Mouse (Mus musculus) kidney, postnatal 0 days (tissue): ENCODE data around the gene Ace2. TPM values are rescaled to one million over a fixed set of nuclear protein-coding genes. Genes with fewer than 3 reads are reported as not detected.

ENCODE experiments used
- ATAC-seq: fragments of 200-750 bp; cut with Nextera tagmentation; replicated peaks from 2 replicates; pipeline ENCODE4 v1.8.0; 2017; ENCODE audit warnings: low read depth, moderate number of reproducible peaks, moderate TSS enrichment, moderate library complexity; ENCODE audit not compliant: low FRiP score
- DNase-seq: peaks from one replicate; pipeline ENCODE4 v3.0.0-alpha.2; 2016; ENCODE audit warnings: low spot score
- H3K27ac ChIP-seq: fragments of 300-500 bp; sonication (generic); 2 replicates; pipeline ENCODE4 v1.5.1; 2014; ENCODE audit warnings: mild to moderate bottlenecking
- H3K27me3 ChIP-seq: fragments of 300-500 bp; sonication (generic); 2 replicates; pipeline ENCODE4 v1.6.1; 2014; ENCODE audit warnings: low read length, mixed read lengths; ENCODE audit not compliant: insufficient read depth
- H3K36me3 ChIP-seq: fragments of 300-500 bp; sonication (generic); 2 replicates; pipeline ENCODE4 v1.6.1; 2014; ENCODE audit warnings: low read length, mixed read lengths; ENCODE audit not compliant: insufficient read depth
- H3K4me1 ChIP-seq: fragments of 300-500 bp; sonication (generic); replicated peaks from 2 replicates; pipeline ENCODE4 v1.6.1; 2014; ENCODE audit warnings: antibody characterized with exemption, low read length, mixed read lengths; ENCODE audit not compliant: insufficient read depth
- H3K4me2 ChIP-seq: fragments of 300-500 bp; sonication (generic); 2 replicates; pipeline ENCODE4 v1.6.1; 2014; ENCODE audit warnings: mild to moderate bottlenecking, low read length, moderate library complexity, mixed read lengths
- H3K4me3 ChIP-seq: fragments of 300-500 bp; sonication (generic); replicated peaks from 2 replicates; pipeline ENCODE4 v1.5.1; 2014; ENCODE audit warnings: low read depth, low read length
- H3K9ac ChIP-seq: fragments of 300-500 bp; sonication (generic); 2 replicates; pipeline ENCODE4 v1.6.1; 2014; ENCODE audit warnings: low read depth, low read length
- H3K9me3 ChIP-seq: fragments of 300-500 bp; sonication (generic); replicated peaks from 2 replicates; pipeline ENCODE4 v1.6.1; 2016; ENCODE audit warnings: low read length, inconsistent platforms, mixed read lengths
- CTCF ChIP-seq: IDR thresholded peaks from 2 replicates; pipeline ENCODE4 v1.5.1; 2016; ENCODE audit warnings: antibody characterized with exemption, low read depth, mild to moderate bottlenecking, moderate library complexity
- WGBS: fragments of 180-500 bp; shearing (Covaris S2); extraction: QIAGEN DNeasy Blood & Tissue Kit; methylation state at CpG from one replicate; pipeline ENCODE4 v1.1.7; 2014; 5-methylcytosine and 5-hydroxymethylcytosine counted together
- polyA plus RNA-seq: library from polyadenylated mRNA; unstranded; fragments of >200 nt; fragmentation: Nextera tagmentation; extraction: Ambion mirVana; gene quantifications from 2 replicates; pipeline ENCODE4 v1.2.1, GENCODE M21; 2015

Ace2 gene
- 71.0 and 79.2 TPM in 2 replicates for polyA plus RNA-seq

GRCm38 (mm10) chrX:164139032-164139431 lies at the start of gene Ace2:
Ace2 (plus strand) TSS chrX:164139332.
- no peaks in the 10 kb centered on the region for H3K9me3 ChIP-seq
- no peak within 1 kb of the TSS for H3K4me2 ChIP-seq
- H3K27me3 ChIP-seq, result no peaks in the 10 kb centered on the region
- H3K36me3 ChIP-seq, result no peaks in the 10 kb centered on the region
- TF ChIP-seq CTCF, result no peak
- H3K4me1 ChIP-seq, result no peaks in the 10 kb centered on the region
- H3K9ac ChIP-seq, result no peak within 1 kb of the TSS
- WGBS, result 81% methylated on average over 2 of the region's 2 CpGs
- H3K4me3 ChIP-seq, result no peak within 1 kb of the TSS
- DNase-seq (no peak), ATAC-seq (no peak)
- no peak within 1 kb of the TSS for H3K27ac ChIP-seq

GRCm38 (mm10) chrX:164089916-164090315 lies 49.2 kb upstream of the Ace2 start:
- 70% methylated on average over 11 of the region's 11 CpGs for WGBS
- H3K27me3 ChIP-seq, result no peaks in the 10 kb centered on the region
- H3K4me3 ChIP-seq, result no peak overlapping the region
- no peak overlapping the region for H3K9ac ChIP-seq
- ATAC-seq (0 out of 2 replicates have a peak, but pooled peaks have one; percentile 17), DNase-seq (peak; percentile 17)
- TF ChIP-seq CTCF, result no peak
- H3K4me2 ChIP-seq, result no peak overlapping the region
- no peaks in the 10 kb centered on the region for H3K4me1 ChIP-seq
- H3K9me3 ChIP-seq, result no peaks in the 10 kb centered on the region
- H3K27ac ChIP-seq, result no peak overlapping the region
- H3K36me3 ChIP-seq, result no peaks in the 10 kb centered on the region

GRCm38 (mm10) chrX:164092300-164093169 lies 46.6 kb upstream of the Ace2 start:
- WGBS, result 60% methylated on average over 7 of the region's 7 CpGs
- no peak overlapping the region; the same call in 1 of the 2 replicates for H3K4me2 ChIP-seq
- no peaks in the 10 kb centered on the region for H3K36me3 ChIP-seq
- no peak overlapping the region for H3K4me3 ChIP-seq
- H3K9ac ChIP-seq, result no peak overlapping the region
- no peak overlapping the region for H3K27ac ChIP-seq
- no peaks in the 10 kb centered on the region for H3K27me3 ChIP-seq
- H3K9me3 ChIP-seq, result no peaks in the 10 kb centered on the region
- TF ChIP-seq CTCF, result no peak
- no peaks in the 10 kb centered on the region for H3K4me1 ChIP-seq
- no peak for ATAC-seq
- DNase-seq, result peak; percentile 16

GRCm38 (mm10) chrX:164093435-164093834 lies 45.7 kb upstream of the Ace2 start:
- H3K4me3 ChIP-seq, result no peak overlapping the region
- no peak for ATAC-seq
- H3K4me2 ChIP-seq, result no peak overlapping the region
- H3K9me3 ChIP-seq, result no peaks in the 10 kb centered on the region
- H3K27ac ChIP-seq, result no peak overlapping the region
- TF ChIP-seq CTCF, result no peak
- no peak overlapping the region for H3K9ac ChIP-seq
- WGBS, result 87% methylated on average over 5 of the region's 5 CpGs
- no peaks in the 10 kb centered on the region for H3K4me1 ChIP-seq
- no peak for DNase-seq
- H3K36me3 ChIP-seq, result no peaks in the 10 kb centered on the region
- no peaks in the 10 kb centered on the region for H3K27me3 ChIP-seq

- ATAC-seq (no peak), DNase-seq (no peak)
- WGBS, result 81% methylated on average over 2 of the region's 2 CpGs
- no peak overlapping the region for H3K4me3 ChIP-seq
- H3K27ac ChIP-seq, result no peak overlapping the region
- H3K4me2 ChIP-seq, result no peak overlapping the region
- H3K9ac ChIP-seq, result no peak overlapping the region
- no peaks in the 10 kb centered on the region for H3K4me1 ChIP-seq
- TF ChIP-seq CTCF, result no peak
- H3K9me3 ChIP-seq, result no peaks in the 10 kb centered on the region
- no peaks in the 10 kb centered on the region for H3K36me3 ChIP-seq
- no peaks in the 10 kb centered on the region for H3K27me3 ChIP-seq
Measured at GRCm38 (mm10) chrX:164095838-164096237, 43.3 kb upstream of the Ace2 start.

- no peaks in the 10 kb centered on the region for H3K4me1 ChIP-seq
- ATAC-seq, result no peak
- H3K27ac ChIP-seq, result no peak overlapping the region
- H3K36me3 ChIP-seq, result no peaks in the 10 kb centered on the region
- no peak overlapping the region for H3K4me2 ChIP-seq
- H3K4me3 ChIP-seq, result no peak overlapping the region
- peak; percentile 37 for DNase-seq
- H3K9ac ChIP-seq, result no peak overlapping the region
- peak; percentile 59 for TF ChIP-seq CTCF
- H3K9me3 ChIP-seq, result no peaks in the 10 kb centered on the region
- H3K27me3 ChIP-seq, result no peaks in the 10 kb centered on the region
Measured at GRCm38 (mm10) chrX:164101483-164101882, 37.6 kb upstream of the Ace2 start.
